Mouse (Mus musculus): ENCODE data around the gene Ly6g5c. TPM values are rescaled to one million over a fixed set of nuclear protein-coding genes. Genes with fewer than 3 reads are reported as not detected.
A peak's percentile ranks its signal among the peaks of the same experiment; 100 is the strongest.

The Ly6g5c gene
- polyA plus RNA-seq, 1 experiment, result not detected

DNA sequence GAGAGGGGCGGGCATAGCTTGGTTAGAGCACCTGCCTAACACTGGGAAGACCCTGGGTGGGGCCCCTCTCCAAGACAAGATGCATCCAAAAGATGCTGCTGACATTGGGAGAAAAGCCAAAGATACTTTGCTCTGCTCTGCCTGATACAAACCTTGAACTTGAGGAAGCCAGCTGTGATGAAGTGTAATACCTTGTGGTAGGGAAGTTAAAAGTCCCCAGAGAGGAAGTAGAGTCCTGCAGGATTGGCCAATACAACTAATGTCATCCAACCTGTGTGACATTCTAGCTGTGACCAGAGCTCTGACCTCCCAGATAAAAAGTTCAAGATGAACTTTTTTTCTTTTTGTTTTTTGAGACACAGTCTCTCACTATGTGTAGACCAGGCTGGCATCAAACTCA lies 17.0 kb downstream of the Ly6g5c start:
- H3K36me3 ChIP-seq (ENCODE audit: control insufficient read depth, insufficient read depth, low read length), result peaks cover 16% of the 10 kb centered on the region
- H3K4me3 ChIP-seq (ENCODE audit: low read depth, low read length), result no peak overlapping the region
- no peaks in the 10 kb centered on the region for H3K27me3 ChIP-seq (ENCODE audit: control insufficient read depth, insufficient read depth, low read length)
- peak overlapping the region; percentile 91 for H3K27ac ChIP-seq (ENCODE audit: insufficient read depth, low read depth, low read length)
- no peak for TF ChIP-seq POLR2A (IDR thresholded peaks at IDR 0.05; ENCODE audit: low read depth, low read length)
- no peak for TF ChIP-seq CTCF (IDR thresholded peaks at IDR 0.05; ENCODE audit: extremely low read depth, insufficient read length, insufficient replicate concordance, low read depth, low read length)
- 90% methylated on average over 1 of the region's 1 CpGs for WGBS
- peaks cover 17% of the 10 kb centered on the region for H3K4me1 ChIP-seq (ENCODE audit: control insufficient read depth, insufficient read depth, insufficient read length, low read length)

DNA sequence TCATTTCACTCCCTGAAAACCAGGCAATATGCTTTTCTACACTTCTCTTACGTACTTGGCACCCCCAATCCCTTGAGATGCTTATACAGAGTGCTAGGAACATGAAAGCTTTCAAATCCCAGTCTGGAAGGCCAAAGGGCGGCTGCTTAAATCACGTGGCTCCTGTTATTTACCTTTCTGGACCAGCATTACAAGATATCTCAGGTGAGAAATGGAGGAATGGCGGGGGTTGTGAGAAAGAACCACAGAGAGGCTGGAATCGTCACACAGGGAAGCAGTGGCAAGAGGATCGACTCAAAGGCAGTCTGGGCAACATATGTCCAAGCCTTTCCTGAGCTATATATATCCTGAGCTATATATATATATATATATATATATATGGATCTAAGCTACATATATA lies 17.5 kb downstream of the Ly6g5c start:
- 12% methylated on average over 6 of the region's 6 CpGs for WGBS

DNA sequence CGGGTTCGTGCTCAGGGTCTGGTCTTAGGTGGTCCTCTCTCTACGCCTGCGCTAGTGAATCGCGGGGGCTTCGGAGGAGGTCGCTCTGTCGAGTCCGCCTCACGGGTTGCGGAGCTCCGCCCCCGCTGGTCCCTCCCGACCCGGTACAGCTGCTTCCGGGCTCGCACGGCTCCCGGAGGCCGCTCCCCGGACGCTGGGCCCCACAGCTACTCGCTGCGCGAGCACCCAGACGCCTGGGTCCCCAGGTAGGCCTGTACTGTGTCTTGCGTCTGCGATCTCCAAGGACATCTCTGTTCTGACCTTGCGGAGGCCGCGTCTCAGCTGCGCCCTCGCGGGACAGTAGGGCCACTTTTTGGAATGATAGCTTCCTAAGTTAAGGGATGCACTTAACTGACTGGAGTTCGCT lies 18.1 kb downstream of the Ly6g5c start, which contains the start of gene D17H6S53E:
Gene D17H6S53E (plus strand): TSS at position 168 of the 406 bp plus-strand sequence.
- peak within 1 kb of the TSS; percentile 77 for H3K4me3 ChIP-seq (ENCODE audit: low read depth, low read length)
- no peaks in the 10 kb centered on the region for H3K27me3 ChIP-seq (ENCODE audit: control insufficient read depth, insufficient read depth, low read length)
- peaks cover 17% of the 10 kb centered on the region for H3K4me1 ChIP-seq (ENCODE audit: control insufficient read depth, insufficient read depth, insufficient read length, low read length)
- under 1% methylated on average over 36 of the region's 36 CpGs for WGBS
- peak within 1 kb of the TSS; percentile 91 for H3K27ac ChIP-seq (ENCODE audit: insufficient read depth, low read depth, low read length)
- TF ChIP-seq CTCF (IDR thresholded peaks at IDR 0.05; ENCODE audit: extremely low read depth, insufficient read length, insufficient replicate concordance, low read depth, low read length) (no peak), POLR2A (IDR thresholded peaks at IDR 0.05; ENCODE audit: low read depth, low read length) (peak; percentile 94)
- H3K36me3 ChIP-seq (ENCODE audit: control insufficient read depth, insufficient read depth, low read length), result peaks cover 19% of the 10 kb centered on the region

More for the DNA sequence above, 17.5 kb downstream of the Ly6g5c start:
- TF ChIP-seq CTCF (IDR thresholded peaks at IDR 0.05; ENCODE audit: extremely low read depth, insufficient read length, insufficient replicate concordance, low read depth, low read length) (no peak), POLR2A (IDR thresholded peaks at IDR 0.05; ENCODE audit: low read depth, low read length) (no peak)
- Histone ChIP-seq H3K4me3 (ENCODE audit: low read depth, low read length) (peak overlapping the region; percentile 77), H3K27ac (ENCODE audit: insufficient read depth, low read depth, low read length) (peak overlapping the region; percentile 91), H3K4me1 (ENCODE audit: control insufficient read depth, insufficient read depth, insufficient read length, low read length) (peaks cover 17% of the 10 kb centered on the region), H3K36me3 (ENCODE audit: control insufficient read depth, insufficient read depth, low read length) (peaks cover 19% of the 10 kb centered on the region), H3K27me3 (ENCODE audit: control insufficient read depth, insufficient read depth, low read length) (no peaks in the 10 kb centered on the region)

DNA sequence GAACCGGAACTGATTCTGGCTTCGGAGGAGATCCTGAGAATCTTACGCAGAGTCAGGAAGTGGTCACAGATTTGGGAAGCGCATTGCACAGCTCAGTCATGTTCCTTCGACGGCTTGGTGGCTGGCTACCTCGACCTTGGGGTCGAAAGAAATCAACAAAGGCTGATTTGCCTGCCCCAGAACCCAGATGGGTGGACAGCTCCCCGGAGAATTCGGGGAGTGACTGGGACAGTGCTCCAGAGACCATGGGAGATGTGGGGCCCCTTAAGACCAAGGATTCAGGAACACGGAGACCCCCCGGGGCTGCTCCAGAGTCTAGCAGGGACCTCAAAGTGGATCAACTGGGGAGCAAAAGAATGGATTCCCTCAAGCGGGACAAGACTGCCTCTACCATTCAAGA lies 18.9 kb downstream of the Ly6g5c start:
- WGBS, result 39% methylated on average over 13 of the region's 13 CpGs
- no peaks in the 10 kb centered on the region for H3K27me3 ChIP-seq (ENCODE audit: control insufficient read depth, insufficient read depth, low read length)
- TF ChIP-seq CTCF (IDR thresholded peaks at IDR 0.05; ENCODE audit: extremely low read depth, insufficient read length, insufficient replicate concordance, low read depth, low read length), result no peak
- TF ChIP-seq POLR2A (IDR thresholded peaks at IDR 0.05; ENCODE audit: low read depth, low read length), result no peak

DNA sequence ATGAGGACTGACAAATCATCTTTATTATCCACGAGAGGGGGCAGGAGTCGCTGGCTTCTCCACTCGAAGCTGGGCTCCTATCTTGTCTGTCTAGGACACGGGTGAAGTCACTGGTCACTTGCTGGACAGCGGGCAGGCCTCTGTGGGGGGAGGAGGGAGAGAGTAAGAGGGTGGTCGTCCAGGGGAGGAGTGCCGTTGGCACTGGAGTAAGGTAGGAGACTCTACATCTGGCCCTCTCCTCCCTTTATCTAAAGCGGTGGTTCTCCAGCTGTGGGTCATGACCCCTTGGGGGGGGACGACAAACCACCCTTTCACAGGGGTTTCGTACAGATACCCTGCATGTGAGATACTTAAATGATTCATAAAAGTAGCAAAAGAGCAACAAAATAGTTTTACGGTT lies 20.9 kb downstream of the Ly6g5c start:
- Histone ChIP-seq H3K4me1 (ENCODE audit: control insufficient read depth, insufficient read depth, insufficient read length, low read length) (peaks cover 17% of the 10 kb centered on the region), H3K4me3 (ENCODE audit: low read depth, low read length) (no peak overlapping the region), H3K36me3 (ENCODE audit: control insufficient read depth, insufficient read depth, low read length) (peaks cover 14% of the 10 kb centered on the region), H3K27ac (ENCODE audit: insufficient read depth, low read depth, low read length) (no peak overlapping the region), H3K27me3 (ENCODE audit: control insufficient read depth, insufficient read depth, low read length) (no peaks in the 10 kb centered on the region)
- TF ChIP-seq CTCF (IDR thresholded peaks at IDR 0.05; ENCODE audit: extremely low read depth, insufficient read length, insufficient replicate concordance, low read depth, low read length) (no peak), POLR2A (IDR thresholded peaks at IDR 0.05; ENCODE audit: low read depth, low read length) (no peak)
- WGBS, result 77% methylated on average over 11 of the region's 11 CpGs

More for the DNA sequence above, 18.9 kb downstream of the Ly6g5c start:
- Histone ChIP-seq H3K4me3 (ENCODE audit: low read depth, low read length) (peak overlapping the region; percentile 77), H3K4me1 (ENCODE audit: control insufficient read depth, insufficient read depth, insufficient read length, low read length) (peaks cover 17% of the 10 kb centered on the region), H3K27ac (ENCODE audit: insufficient read depth, low read depth, low read length) (peak overlapping the region; percentile 91; the same call in 1 of the 2 replicates), H3K36me3 (ENCODE audit: control insufficient read depth, insufficient read depth, low read length) (peaks cover 19% of the 10 kb centered on the region)

DNA sequence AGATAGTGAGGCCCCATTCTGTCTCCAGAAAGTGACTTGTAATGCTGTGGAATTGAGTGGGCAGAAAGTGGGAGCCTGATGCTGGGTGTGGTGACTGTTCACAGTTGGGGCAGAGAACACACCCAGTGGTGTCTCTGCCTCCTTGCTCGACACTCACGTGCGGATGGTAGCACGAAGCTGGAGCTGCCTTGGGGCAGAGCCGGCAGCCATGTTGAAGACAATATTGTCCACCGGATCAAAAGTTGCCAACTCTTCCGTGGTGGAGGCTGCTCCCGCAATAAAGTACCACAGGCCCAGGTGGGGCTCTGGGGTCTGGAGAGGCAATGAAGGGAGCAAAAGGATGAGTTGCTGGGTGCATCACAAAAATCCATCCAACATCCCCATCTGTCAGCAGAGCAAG lies 23.0 kb downstream of the Ly6g5c start:
- H3K27me3 ChIP-seq (ENCODE audit: control insufficient read depth, insufficient read depth, low read length), result no peaks in the 10 kb centered on the region
- 90% methylated on average over 8 of the region's 8 CpGs for WGBS
- peaks cover 13% of the 10 kb centered on the region for H3K36me3 ChIP-seq (ENCODE audit: control insufficient read depth, insufficient read depth, low read length)
- peaks cover 9% of the 10 kb centered on the region for H3K4me1 ChIP-seq (ENCODE audit: control insufficient read depth, insufficient read depth, insufficient read length, low read length)
- no peak overlapping the region for H3K4me3 ChIP-seq (ENCODE audit: low read depth, low read length)
- no peak for TF ChIP-seq CTCF (IDR thresholded peaks at IDR 0.05; ENCODE audit: extremely low read depth, insufficient read length, insufficient replicate concordance, low read depth, low read length)
- TF ChIP-seq POLR2A (IDR thresholded peaks at IDR 0.05; ENCODE audit: low read depth, low read length), result no peak
- no peak overlapping the region for H3K27ac ChIP-seq (ENCODE audit: insufficient read depth, low read depth, low read length)

DNA sequence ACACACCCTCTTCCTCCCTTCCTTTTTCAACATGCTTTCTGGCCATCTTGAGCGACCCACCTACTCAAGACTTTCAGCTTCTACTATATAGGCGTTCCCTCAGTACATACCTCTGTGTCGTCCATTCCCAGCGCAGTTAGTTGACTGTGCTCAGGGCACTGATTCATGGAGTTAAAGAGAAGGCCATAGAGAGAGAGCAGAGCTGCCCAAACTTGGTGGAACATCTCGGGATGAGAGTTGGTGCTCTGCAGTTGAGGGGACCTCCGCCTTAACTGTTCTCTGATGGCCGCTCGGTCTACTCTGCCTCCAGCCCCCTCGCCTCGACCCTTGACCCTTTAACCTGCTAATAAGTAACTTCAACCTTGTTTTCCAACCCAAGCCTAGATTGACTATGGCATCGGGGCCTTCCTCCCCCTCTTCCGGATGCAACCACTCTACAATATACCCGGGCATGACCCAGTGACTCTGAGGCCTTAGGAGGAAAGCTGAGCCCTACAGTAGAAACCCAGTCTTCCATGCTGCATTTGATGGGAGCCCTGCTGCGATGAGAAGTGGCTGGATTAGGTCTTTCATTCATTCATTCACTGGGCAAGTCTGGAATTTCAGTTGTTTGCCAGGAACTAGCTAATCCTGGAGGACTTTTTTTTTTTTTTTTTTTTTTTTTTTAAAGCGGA lies 23.6 kb downstream of the Ly6g5c start, which contains the start of gene Apom:
Gene Apom (minus strand): TSS at position 551 of the 674 bp plus-strand sequence.
- Histone ChIP-seq H3K36me3 (ENCODE audit: control insufficient read depth, insufficient read depth, low read length) (peaks cover 13% of the 10 kb centered on the region), H3K27ac (ENCODE audit: insufficient read depth, low read depth, low read length) (no peak within 1 kb of the TSS), H3K4me3 (ENCODE audit: low read depth, low read length) (no peak within 1 kb of the TSS), H3K27me3 (ENCODE audit: control insufficient read depth, insufficient read depth, low read length) (no peaks in the 10 kb centered on the region), H3K4me1 (ENCODE audit: control insufficient read depth, insufficient read depth, insufficient read length, low read length) (peaks cover 9% of the 10 kb centered on the region)
- 53% methylated on average over 15 of the region's 15 CpGs for WGBS
- TF ChIP-seq POLR2A (IDR thresholded peaks at IDR 0.05; ENCODE audit: low read depth, low read length), result no peak
- no peak for TF ChIP-seq CTCF (IDR thresholded peaks at IDR 0.05; ENCODE audit: extremely low read depth, insufficient read length, insufficient replicate concordance, low read depth, low read length)

All from small intestine, adult 2 months (tissue).